ENCODE assay signal across 8 mouse cellular contexts in the genomic region with DNA sequence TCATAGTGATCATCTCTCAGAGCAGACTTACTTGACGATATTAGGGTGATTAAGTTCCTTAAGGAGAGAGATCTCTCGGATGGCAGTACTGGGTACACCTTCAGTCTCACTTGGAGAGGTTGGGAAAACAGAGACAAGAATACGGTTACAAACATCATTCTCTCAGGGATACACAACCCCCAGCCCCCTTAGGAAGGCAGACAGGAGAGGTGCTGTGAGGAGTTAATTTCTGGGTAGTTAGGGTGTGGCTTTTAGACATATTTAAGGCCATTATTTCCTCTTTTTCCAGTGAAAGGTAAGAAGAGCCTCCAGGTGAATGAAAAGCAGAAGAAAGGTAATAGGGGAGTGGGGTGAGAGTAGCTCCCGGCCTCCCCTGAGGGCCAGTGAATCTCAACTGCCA. TPM values are rescaled to one million over a fixed set of nuclear protein-coding genes. Genes with fewer than 3 reads are reported as not detected.
DNase-seq lines count a peak whose midpoint lies in the region; ATAC-seq and TF ChIP-seq lines count a peak whose summit lies in the region.

A gene (plus strand): TSS at position 301 of the 400 bp plus-strand sequence.

- no peak for TF ChIP-seq CTCF in heart, postnatal 0 days (IDR thresholded peaks at IDR 0.05; ENCODE audit: low read depth)
- TF ChIP-seq CTCF in bone marrow macrophage, adult 2 months (IDR thresholded peaks at IDR 0.05; ENCODE audit: low read depth, low read length) = no peak

- H3K4me2 ChIP-seq in heart, postnatal 0 days (ENCODE audit: low read depth, low read length) = peak within 1 kb of the TSS; percentile 68
- peak within 1 kb of the TSS; percentile 93 for H3K4me2 ChIP-seq in hindbrain, embryonic 14.5 days (replicated peaks)
- peak within 1 kb of the TSS; percentile 93 for H3K4me2 ChIP-seq in midbrain, embryonic 14.5 days (ENCODE audit: low read length)

- no peak for ATAC-seq in heart, postnatal 0 days (ENCODE audit: insufficient read depth, low read depth)
- no peak for ATAC-seq in hindbrain, embryonic 14.5 days (ENCODE audit: low FRiP score)
- no peak for ATAC-seq in midbrain, embryonic 14.5 days (ENCODE audit: low FRiP score, low TSS enrichment)

- peak within 1 kb of the TSS; percentile 93 for H3K27ac ChIP-seq in heart, postnatal 0 days (ENCODE audit: low read depth)
- peak within 1 kb of the TSS; percentile 91 for H3K27ac ChIP-seq in bone marrow macrophage, adult 2 months (ENCODE audit: insufficient read depth, low read depth, low read length)
- H3K27ac ChIP-seq in hindbrain, embryonic 14.5 days = peak within 1 kb of the TSS; percentile 80
- H3K27ac ChIP-seq in midbrain, embryonic 14.5 days (replicated peaks; ENCODE audit: low read depth, low read length) = peak within 1 kb of the TSS; percentile 63; the same call in 1 of the 2 replicates

- peaks cover 20% of the 10 kb centered on the region for H3K36me3 ChIP-seq in heart, postnatal 0 days (replicated peaks; ENCODE audit: control insufficient read depth, insufficient read depth, low read length)
- H3K36me3 ChIP-seq in hindbrain, embryonic 14.5 days (replicated peaks; ENCODE audit: control insufficient read depth, insufficient read depth) = no peaks in the 10 kb centered on the region
- H3K36me3 ChIP-seq in midbrain, embryonic 14.5 days (ENCODE audit: control insufficient read depth, insufficient read depth, low read length) = no peaks in the 10 kb centered on the region

- peak within 1 kb of the TSS; percentile 78 for H3K4me3 ChIP-seq in heart, postnatal 0 days (ENCODE audit: low read depth, low read length)
- H3K4me3 ChIP-seq in bone marrow macrophage, adult 2 months (ENCODE audit: insufficient read depth, low read length) = peak within 1 kb of the TSS; percentile 96
- peak within 1 kb of the TSS; percentile 78 for H3K4me3 ChIP-seq in hindbrain, embryonic 14.5 days (replicated peaks; ENCODE audit: low read length)
- H3K4me3 ChIP-seq in midbrain, embryonic 14.5 days (replicated peaks; ENCODE audit: low read depth, low read length) = peak within 1 kb of the TSS; percentile 67

- TF ChIP-seq POLR2A in bone marrow macrophage, adult 2 months (IDR thresholded peaks at IDR 0.05; ENCODE audit: borderline replicate concordance, low read depth, low read length) = no peak

- H3K9ac ChIP-seq in heart, postnatal 0 days (replicated peaks; ENCODE audit: low read depth, low read length) = peak within 1 kb of the TSS; percentile 63
- peak within 1 kb of the TSS; percentile 62 for H3K9ac ChIP-seq in hindbrain, embryonic 14.5 days
- H3K9ac ChIP-seq in midbrain, embryonic 14.5 days (replicated peaks; ENCODE audit: low read length) = peak within 1 kb of the TSS; percentile 46; the same call in 1 of the 2 replicates

- no peaks in the 10 kb centered on the region for H3K27me3 ChIP-seq in heart, postnatal 0 days (ENCODE audit: control insufficient read depth, insufficient read depth, low read length)
- H3K27me3 ChIP-seq in hindbrain, embryonic 14.5 days (ENCODE audit: control insufficient read depth, insufficient read depth, low read length) = no peaks in the 10 kb centered on the region
- no peaks in the 10 kb centered on the region for H3K27me3 ChIP-seq in midbrain, embryonic 14.5 days (ENCODE audit: control insufficient read depth, insufficient read depth, low read length)

- intact Hi-C loops in heart, postnatal 14 days (cut with DNase I) = no loop called here

- TF ChIP-seq EP300 in heart, postnatal 0 days (IDR thresholded peaks at IDR 0.05; ENCODE audit: low read depth) = no peak

- no peaks in the 10 kb centered on the region for H3K9me3 ChIP-seq in heart, postnatal 0 days (replicated peaks; ENCODE audit: control insufficient read depth, low read length)
- H3K9me3 ChIP-seq in hindbrain, embryonic 14.5 days (ENCODE audit: control insufficient read depth, low read length) = no peaks in the 10 kb centered on the region
- H3K9me3 ChIP-seq in midbrain, embryonic 14.5 days (ENCODE audit: control insufficient read depth, low read length) = no peaks in the 10 kb centered on the region

- 27% methylated on average over 4 of the region's 4 CpGs for WGBS in heart, postnatal 0 days
- 27% methylated on average over 4 of the region's 4 CpGs for WGBS in hindbrain, embryonic 14.5 days
- 27% methylated on average over 4 of the region's 4 CpGs for WGBS in midbrain, embryonic 14.5 days

- H3K4me1 ChIP-seq in heart, postnatal 0 days (ENCODE audit: control insufficient read depth, insufficient read depth) = peaks cover 14% of the 10 kb centered on the region
- H3K4me1 ChIP-seq in bone marrow macrophage, adult 2 months (ENCODE audit: control insufficient read depth, insufficient read depth, low read length) = peaks cover 19% of the 10 kb centered on the region
- 0 out of 2 replicates have a peak, but pooled peaks cover 6% of the 10 kb centered on the region for H3K4me1 ChIP-seq in hindbrain, embryonic 14.5 days (replicated peaks; ENCODE audit: control insufficient read depth, insufficient read depth, low read length)
- H3K4me1 ChIP-seq in midbrain, embryonic 14.5 days (ENCODE audit: control insufficient read depth, insufficient read depth, low read length) = peaks cover 9% of the 10 kb centered on the region; the same call in 1 of the 2 replicates

- DNase-seq in heart, postnatal 0 days (ENCODE audit: low spot score) = no peak
- no peak for DNase-seq in heart, postnatal 14 days
- DNase-seq in hindbrain, embryonic 14.5 days (ENCODE audit: low spot score) = no peak
- no peak for DNase-seq in midbrain, embryonic 14.5 days
- DNase-seq in cerebellum, adult 11-12 months = no peak
- no peak for DNase-seq in frontal cortex, adult 2 months (ENCODE audit: extremely low spot score in 1 of 2, low spot score in 1 of 2)
- DNase-seq in adrenal gland, postnatal 14 days = no peak

RNA-seq across cellular contexts. Expression of the gene that starts here (rescaled TPM):
- total RNA-seq in heart, postnatal 0 days (2014; rRNA removed; ENCODE audit: low replicate concordance) = 7.7 and 23.2 TPM in 2 replicates
- 2.0 and 3.0 TPM in 2 replicates for polyA plus RNA-seq in heart, postnatal 0 days (2015; fragmentation: Nextera tagmentation; extraction: Ambion mirVana)
- under 1 TPM; 0.66 to 0.93 TPM for total RNA-seq in heart, postnatal 14 days (2021)
- 0.37 and 0.67 TPM in 2 replicates for polyA plus RNA-seq in bone marrow macrophage, adult 2 months (2012; ENCODE audit: insufficient read depth, insufficient read length, missing spikeins)
- 0.79 and 0.85 TPM in 2 replicates for polyA plus RNA-seq in hindbrain, embryonic 14.5 days (2014; fragmentation: Nextera tagmentation; extraction: Ambion mirVana)
- 0.22 and 0.38 TPM in 2 replicates for polyA plus RNA-seq in midbrain, embryonic 14.5 days (2014; fragmentation: Nextera tagmentation; extraction: Ambion mirVana)
- 0.80 and 0.98 TPM in 2 replicates for polyA plus RNA-seq in frontal cortex, adult 2 months (2012; rRNA removed)
- 1.5 and 2.3 TPM in 2 replicates for total RNA-seq in adrenal gland, postnatal 14 days (2021)
